Mouse (Mus musculus) testis, adult 2 months (tissue): ENCODE results near the gene Gfral.

Experiments used
- CTCF ChIP-seq: fragments of 200-500 bp; IDR thresholded peaks from 2 replicates; pipeline ENCODE4 v1.5.1; 2012; ENCODE audit warnings: low read depth, mild to moderate bottlenecking, inconsistent platforms, low read length, moderate library complexity; ENCODE audit not compliant: control insufficient read depth, insufficient read depth, insufficient replicate concordance
- POLR2A ChIP-seq: fragments of 200-500 bp; IDR thresholded peaks from 2 replicates; pipeline ENCODE4 v1.6.1; 2012; ENCODE audit warnings: low read depth, mild to moderate bottlenecking, inconsistent platforms, low read length, moderate library complexity; ENCODE audit not compliant: control insufficient read depth

DNA sequence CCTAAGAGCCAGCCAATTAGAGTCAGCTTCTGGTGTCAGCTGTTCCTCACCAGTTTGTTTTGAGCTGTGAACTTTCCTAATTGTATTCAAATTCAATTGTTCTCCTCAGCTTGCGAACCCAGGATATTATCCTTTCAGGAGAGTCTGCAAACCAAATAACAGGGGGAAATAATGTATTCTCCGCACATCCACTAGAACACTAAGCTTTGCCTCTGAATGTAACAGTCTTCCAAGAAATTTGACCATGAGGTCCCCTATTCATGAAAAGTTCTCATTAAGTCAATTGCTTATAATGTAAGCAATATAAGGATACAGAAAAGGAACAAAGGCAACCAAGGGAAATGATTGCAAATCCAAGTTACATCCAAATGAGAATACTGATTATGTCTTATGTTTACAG is at the start of gene Gfral:
- TF ChIP-seq CTCF (no peak), POLR2A (no peak)
